Mouse (Mus musculus) cerebellum, adult 2 months (tissue): ENCODE data around the gene Nckap5l. TPM values are rescaled to one million over a fixed set of nuclear protein-coding genes. Genes with fewer than 3 reads are reported as not detected.

ENCODE experiments used
- DNase-seq, 2 experiments: peaks; one replicate each; pipeline ENCODE4 v3.0.0; 2021
- H3K27ac ChIP-seq: fragments of 200-500 bp; 2 replicates; pipeline ENCODE4 v1.5.1; 2012; ENCODE audit warnings: low read length, control low read depth, inconsistent platforms; ENCODE audit not compliant: insufficient read depth
- H3K27me3 ChIP-seq: fragments of 200-500 bp; 2 replicates; pipeline ENCODE4 v1.6.1; 2012; ENCODE audit warnings: inconsistent platforms, mild to moderate bottlenecking, low read length, moderate library complexity; ENCODE audit not compliant: control insufficient read depth, insufficient read depth
- H3K4me1 ChIP-seq: fragments of 200-500 bp; 2 replicates; pipeline ENCODE4 v1.6.1; 2011; ENCODE audit warnings: low read length; ENCODE audit not compliant: control insufficient read depth, insufficient read depth
- H3K4me3 ChIP-seq: fragments of 200-500 bp; replicated peaks from 2 replicates; pipeline ENCODE3; 2011; ENCODE audit warnings: mild to moderate bottlenecking, low read depth, low read length, control low read depth; ENCODE audit not compliant: insufficient read depth
- CTCF ChIP-seq: fragments of 200-500 bp; IDR thresholded peaks from 2 replicates; pipeline ENCODE4 v1.5.1; 2011; ENCODE audit warnings: low read depth, mild to moderate bottlenecking, control low read depth, low read length, moderate library complexity, borderline replicate concordance; ENCODE audit not compliant: insufficient read depth
- POLR2A ChIP-seq: fragments of 200-500 bp; IDR thresholded peaks from 2 replicates; pipeline ENCODE4 v1.6.1; 2011; ENCODE audit warnings: low read length, control low read depth, borderline replicate concordance; ENCODE audit not compliant: insufficient read depth
- WGBS: fragments of 180-500 bp; shearing (Covaris S2); methylation state at CpG from one replicate; pipeline ENCODE4 v1.1.7; 2018; 5-methylcytosine and 5-hydroxymethylcytosine counted together
- polyA plus RNA-seq: library from polyadenylated mRNA; depleted of rRNA; stranded (reverse); fragments of >200 nt; gene quantifications from 2 replicates; pipeline ENCODE4 v1.2.3, GENCODE M21; 2012; rRNA removed

Nckap5l gene
- polyA plus RNA-seq = 12.3 TPM in 2 replicates

DNA sequence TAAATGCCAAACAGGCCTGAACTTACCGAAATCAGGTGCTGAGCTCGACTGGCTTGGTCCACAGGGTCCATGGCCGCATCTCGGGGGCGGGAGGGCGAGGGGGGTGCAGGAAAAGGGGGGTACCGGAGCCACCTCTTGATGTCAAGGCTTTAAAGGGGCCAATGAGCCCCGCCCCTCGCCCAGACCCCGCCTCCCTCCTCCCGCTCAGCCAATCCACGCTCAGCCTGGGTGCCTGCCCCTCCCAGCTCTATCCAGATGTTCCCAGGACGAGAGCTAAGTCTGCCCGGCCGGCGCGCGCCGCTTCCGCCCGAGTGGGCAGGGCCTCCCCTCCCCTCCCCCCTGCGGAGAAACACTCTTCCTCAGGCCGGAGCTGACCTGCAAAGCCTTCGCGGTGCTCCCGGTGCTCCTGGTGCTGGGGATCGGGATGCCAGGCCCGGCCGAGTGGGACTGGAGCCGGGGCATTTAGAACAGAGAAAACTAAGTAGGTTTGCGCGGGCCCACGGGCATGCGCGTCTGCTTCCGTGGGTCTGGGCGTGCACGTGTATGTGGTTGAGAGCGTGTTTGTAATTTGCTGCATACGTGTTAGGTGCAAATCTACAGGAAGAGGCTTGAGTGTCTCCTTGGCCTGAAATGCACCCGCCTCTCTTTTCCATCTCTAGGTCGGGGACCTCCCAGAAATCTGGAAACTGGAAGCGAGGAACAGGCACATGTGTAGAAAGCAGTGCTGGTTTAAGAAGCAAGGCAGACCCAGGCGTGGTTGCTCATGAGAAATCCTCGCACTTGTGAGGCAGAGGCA is at the start of gene Nckap5l:
Gene Nckap5l, minus strand, starts transcription at position 143 of the 796 bp plus-strand sequence.
- H3K4me3 ChIP-seq = peak within 1 kb of the TSS; percentile 85
- peaks cover 13% of the 10 kb centered on the region for H3K4me1 ChIP-seq
- peak within 1 kb of the TSS; percentile 15; the same call in 1 of the 2 replicates for H3K27ac ChIP-seq
- no peaks in the 10 kb centered on the region for H3K27me3 ChIP-seq
- TF ChIP-seq POLR2A (no peak), CTCF (no peak)
- DNase-seq = peak; percentile 85
- WGBS = 2% methylated on average over 45 of the region's 45 CpGs

DNA sequence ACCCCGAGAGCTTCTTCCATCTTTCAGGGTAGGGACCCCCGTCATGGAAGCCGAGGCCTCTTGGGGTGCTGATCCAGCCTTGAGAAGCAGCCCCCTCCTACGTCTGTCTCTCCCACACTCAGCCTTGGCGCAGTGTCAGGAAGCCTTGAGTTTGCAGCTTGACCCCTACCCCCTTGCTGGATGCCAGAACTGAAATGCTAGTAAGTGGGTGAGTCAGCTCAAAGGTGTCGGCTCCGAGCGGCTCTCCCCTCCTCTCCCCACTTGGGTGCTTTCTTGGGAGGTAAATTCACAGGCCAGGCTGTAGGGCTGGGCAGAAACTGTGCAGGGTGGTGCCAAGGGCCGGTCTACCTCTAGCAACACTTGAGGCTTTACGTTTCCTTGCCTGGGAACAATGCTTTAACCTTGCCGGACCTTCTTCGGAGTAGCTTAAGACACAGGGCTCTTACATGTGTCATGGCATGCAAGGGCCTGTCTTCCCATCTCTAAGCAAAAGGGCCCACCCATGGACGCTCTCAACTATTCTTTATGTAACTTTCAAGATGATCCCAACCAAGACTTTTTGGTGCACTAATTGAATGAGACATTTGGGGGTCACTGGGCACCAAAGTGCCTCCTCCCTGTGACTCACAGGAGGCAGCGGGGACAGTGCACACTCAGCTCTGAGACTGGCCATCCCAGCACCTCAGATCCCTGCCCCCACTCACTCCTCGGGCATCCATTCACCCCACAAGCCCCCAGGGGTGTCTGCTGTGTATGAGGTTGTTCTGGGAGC is 48.0 kb upstream of the Nckap5l start:
- peak overlapping the region; percentile 19 for H3K27ac ChIP-seq
- DNase-seq = peak; percentile 17 to 26

DNA sequence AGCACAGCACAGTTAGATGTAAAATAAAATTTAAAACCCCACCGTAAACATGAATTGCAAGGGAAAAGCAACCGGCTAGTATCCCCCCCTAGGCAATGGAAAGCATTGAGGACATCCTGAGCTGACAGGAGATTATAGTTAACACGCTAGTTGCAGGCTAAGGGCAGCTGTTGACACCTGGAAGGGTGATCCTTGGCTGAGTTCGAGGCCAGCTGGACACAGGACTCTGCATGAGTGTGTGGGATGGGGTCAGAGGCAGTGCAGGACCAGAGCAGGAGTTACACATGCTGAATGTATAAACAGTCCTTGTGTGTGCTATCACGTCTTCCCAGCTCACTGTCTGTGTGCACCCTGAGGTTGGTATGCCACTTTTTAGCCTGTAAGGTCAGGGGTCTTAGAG is 45.7 kb upstream of the Nckap5l start:
- peaks cover 64% of the 10 kb centered on the region for H3K4me1 ChIP-seq
- peak; percentile 3 to 12 for DNase-seq
- no peak for TF ChIP-seq CTCF
- TF ChIP-seq POLR2A = no peak
- H3K4me3 ChIP-seq = no peak overlapping the region
- 85% methylated on average over 5 of the region's 5 CpGs for WGBS
- H3K27ac ChIP-seq = no peak overlapping the region; the same call in 1 of the 2 replicates
- no peaks in the 10 kb centered on the region for H3K27me3 ChIP-seq

More for the DNA sequence above, 48.0 kb upstream of the Nckap5l start:
- TF ChIP-seq CTCF (no peak), POLR2A (no peak)
- WGBS = 75% methylated on average over 15 of the region's 15 CpGs
- H3K27me3 ChIP-seq = no peaks in the 10 kb centered on the region
- peaks cover 45% of the 10 kb centered on the region for H3K4me1 ChIP-seq
- no peak overlapping the region for H3K4me3 ChIP-seq

DNA sequence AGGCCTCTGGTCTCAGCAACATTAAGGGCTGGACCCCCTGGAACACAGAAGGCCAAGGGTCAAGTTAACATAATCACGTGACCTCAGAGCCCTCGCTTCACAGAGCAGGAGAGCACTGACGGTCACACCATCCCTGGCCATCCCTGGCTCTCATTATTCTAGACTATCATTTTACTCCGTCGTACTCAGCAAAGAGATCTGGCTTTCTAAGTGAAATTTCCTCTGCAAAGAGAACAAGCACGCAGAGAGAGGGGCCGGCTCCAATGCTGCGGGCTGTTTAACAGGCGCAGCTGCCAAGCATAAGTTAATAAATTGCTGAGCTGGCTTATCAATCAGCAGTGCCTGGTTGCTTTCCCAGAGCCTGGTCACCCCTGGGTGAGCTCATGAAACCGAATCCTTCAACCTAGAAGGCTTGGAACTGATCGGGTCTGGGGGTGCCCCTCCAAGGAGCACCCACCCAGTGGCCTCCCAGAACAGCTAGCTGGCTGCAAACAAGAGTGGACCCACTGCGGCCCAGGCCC is 44.8 kb upstream of the Nckap5l start:
- Histone ChIP-seq H3K27me3 (no peaks in the 10 kb centered on the region), H3K4me3 (no peak overlapping the region), H3K4me1 (peaks cover 73% of the 10 kb centered on the region), H3K27ac (peak overlapping the region; percentile 48)
- whole genome bisulfite sequencing = 38% methylated on average over 12 of the region's 12 CpGs
- no peak for TF ChIP-seq CTCF
- TF ChIP-seq POLR2A = no peak
- DNase-seq = peak; percentile 34 to 39

DNA sequence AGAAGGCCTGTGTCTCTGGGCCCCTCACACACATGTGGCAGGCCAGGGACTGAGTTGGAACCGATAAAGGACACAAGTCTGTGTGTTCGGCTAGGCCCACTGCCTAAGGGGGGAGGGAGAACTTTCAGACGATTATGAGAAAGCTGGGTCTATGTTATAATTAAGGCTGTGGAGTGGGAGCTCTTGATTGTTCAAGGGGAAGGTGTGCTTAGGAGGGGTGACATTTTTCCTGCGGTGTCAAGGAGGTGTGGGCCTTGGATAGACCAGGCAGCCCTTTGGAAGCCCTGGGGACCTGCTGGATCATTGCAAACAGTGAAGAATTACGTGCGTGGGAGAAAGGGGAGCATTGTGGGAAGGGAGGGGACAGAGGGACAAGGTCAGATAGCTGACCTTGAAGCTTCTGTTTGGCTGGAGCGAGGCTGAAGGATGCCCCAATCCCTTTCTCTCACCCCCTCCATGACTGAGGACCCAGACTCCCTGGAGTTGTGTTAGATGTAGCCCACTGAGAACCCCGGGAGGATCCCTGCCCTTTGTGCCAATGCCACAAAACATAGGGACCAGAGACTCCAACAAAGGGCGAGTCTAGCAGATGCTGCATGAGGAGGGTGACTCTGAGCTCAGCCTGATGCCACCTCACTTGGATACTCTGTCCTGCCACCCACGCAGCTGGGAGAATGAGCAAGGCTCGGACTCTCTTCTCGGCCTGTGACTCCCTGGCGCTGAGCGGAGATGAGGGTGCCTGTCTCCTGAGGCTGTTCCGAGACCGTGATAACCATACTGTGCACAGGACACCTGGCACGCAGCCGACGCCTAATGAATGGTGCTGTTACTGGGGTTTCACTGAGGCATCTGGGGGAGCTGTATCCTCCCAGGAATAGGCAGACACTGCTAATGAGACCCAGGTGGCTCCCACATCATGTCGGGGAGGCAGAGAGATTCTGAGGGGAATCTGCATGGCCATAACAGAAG is 44.0 kb upstream of the Nckap5l start:
- no peaks in the 10 kb centered on the region for H3K27me3 ChIP-seq
- peaks cover 79% of the 10 kb centered on the region for H3K4me1 ChIP-seq
- no peak overlapping the region for H3K4me3 ChIP-seq
- H3K27ac ChIP-seq = peak overlapping the region; percentile 48
- TF ChIP-seq CTCF = no peak
- no peak for TF ChIP-seq POLR2A
- WGBS = 43% methylated on average over 20 of the region's 20 CpGs
- DNase-seq = peak; percentile 52 to 58

- Histone ChIP-seq H3K27me3 (no peaks in the 10 kb centered on the region), H3K4me1 (peaks cover 68% of the 10 kb centered on the region), H3K4me3 (no peak overlapping the region), H3K27ac (no peak overlapping the region; the same call in 1 of the 2 replicates)
- DNase-seq = peak in 1 of 2 experiments; percentile 17
- TF ChIP-seq POLR2A (no peak), CTCF (no peak)
- WGBS = 68% methylated on average over 5 of the region's 5 CpGs
Measured at GRCm38 (mm10) chr15:99500320-99500719, 42.8 kb upstream of the Nckap5l start.

- peak; percentile 60 to 62 for DNase-seq
- WGBS = 2% methylated on average over 6 of the region's 6 CpGs
Measured at GRCm38 (mm10) chr15:99499726-99500125, 42.2 kb upstream of the Nckap5l start.

More at GRCm38 (mm10) chr15:99499726-99500125, 42.2 kb upstream of the Nckap5l start:
- H3K27me3 ChIP-seq = no peaks in the 10 kb centered on the region
- peak overlapping the region; percentile 92 for H3K27ac ChIP-seq
- TF ChIP-seq POLR2A = no peak
- no peak for TF ChIP-seq CTCF
- H3K4me3 ChIP-seq = no peak overlapping the region
- H3K4me1 ChIP-seq = peaks cover 65% of the 10 kb centered on the region
